Mouse (Mus musculus) thymus, postnatal 0 days (tissue): Measurements from ENCODE around the gene Nt5e. TPM values are rescaled to one million over a fixed set of nuclear protein-coding genes. Genes with fewer than 3 reads are reported as not detected.
"Not testable (repeated sequence)": the region's sequence is repeated elsewhere in the genome, so short reads cannot be mapped to it uniquely, and the experiment has no call there.

ENCODE experiments used
- DNase-seq: peaks from one replicate; pipeline ENCODE4 v3.0.0-alpha.2; 2015; ENCODE audit warnings: low spot score
- polyA plus RNA-seq: library from polyadenylated mRNA; unstranded; fragments of >200 nt; fragmentation: Nextera tagmentation; extraction: Ambion mirVana; gene quantifications from 2 replicates; pipeline ENCODE4 v1.2.1, GENCODE M21; 2015

Nt5e gene
- 1.2 and 1.5 TPM in 2 replicates for polyA plus RNA-seq

GRCm38 (mm10) chr9:88326930-88327901 lies at the start of gene Nt5e:
Gene Nt5e, plus strand, starts transcription at chr9:88327197.
- peak; percentile 11 for DNase-seq

GRCm38 (mm10) chr9:88277588-88277987 lies 49.4 kb upstream of the Nt5e start:
- DNase-seq: no peak

GRCm38 (mm10) chr9:88279728-88280127 lies 47.3 kb upstream of the Nt5e start:
- no peak for DNase-seq

GRCm38 (mm10) chr9:88289568-88290168 lies 37.3 kb upstream of the Nt5e start:
- DNase-seq: no peak

- no peak for DNase-seq
Observed at GRCm38 (mm10) chr9:88292836-88293370, 34.1 kb upstream of the Nt5e start.

- DNase-seq: no peak
Observed at GRCm38 (mm10) chr9:88295798-88296197, 31.2 kb upstream of the Nt5e start.

- no peak for DNase-seq
Observed at GRCm38 (mm10) chr9:88296321-88296720, 30.7 kb upstream of the Nt5e start.

GRCm38 (mm10) chr9:88297244-88297643 lies 29.8 kb upstream of the Nt5e start:
- not testable (repeated sequence) for DNase-seq

GRCm38 (mm10) chr9:88297871-88298658 lies 28.9 kb upstream of the Nt5e start:
- DNase-seq: no peak

- no peak for DNase-seq
Observed at GRCm38 (mm10) chr9:88307019-88307618, 19.9 kb upstream of the Nt5e start.

GRCm38 (mm10) chr9:88309127-88309526 lies 17.9 kb upstream of the Nt5e start:
- DNase-seq: no peak

- no peak for DNase-seq
Observed at GRCm38 (mm10) chr9:88319226-88319625, 7.8 kb upstream of the Nt5e start.

- DNase-seq: no peak
Observed at GRCm38 (mm10) chr9:88324616-88325015, 2.4 kb upstream of the Nt5e start.

- no peak for DNase-seq
Observed at GRCm38 (mm10) chr9:88328666-88329065, 1.7 kb downstream of the Nt5e start.

- no peak for DNase-seq
Observed at GRCm38 (mm10) chr9:88329166-88329748, 2.3 kb downstream of the Nt5e start.

- DNase-seq: no peak
Observed at GRCm38 (mm10) chr9:88330316-88330715, 3.3 kb downstream of the Nt5e start.

GRCm38 (mm10) chr9:88332447-88332846 lies 5.5 kb downstream of the Nt5e start:
- DNase-seq: no peak

GRCm38 (mm10) chr9:88335839-88336238 lies 8.8 kb downstream of the Nt5e start:
- no peak for DNase-seq

- no peak for DNase-seq
Observed at GRCm38 (mm10) chr9:88340819-88341218, 13.8 kb downstream of the Nt5e start.

GRCm38 (mm10) chr9:88342241-88342640 lies 15.2 kb downstream of the Nt5e start:
- no peak for DNase-seq

- no peak for DNase-seq
Observed at GRCm38 (mm10) chr9:88342701-88343100, 15.7 kb downstream of the Nt5e start.
